Mouse (Mus musculus) heart, postnatal 36 days (tissue): ENCODE data around the gene Odf3b. TPM values are rescaled to one million over a fixed set of nuclear protein-coding genes. Genes with fewer than 3 reads are reported as not detected.

Experiments
- DNase-seq, 2 experiments: peaks; one replicate each; pipeline ENCODE4 v3.0.0; 2021 to 2022
- intact Hi-C: fragments of 180-260 bp; cut with DNase I; formaldehyde crosslinking; loops from one replicate; pipeline ENCODE4 v1.15.1; 2025
- total RNA-seq, 2 experiments: library from RNA; stranded (reverse); gene quantifications; 2 replicates each; pipeline ENCODE4 v1.2.3; 2021

Odf3b gene
- under 1 TPM; 0.97 to 0.98 TPM for total RNA-seq

DNA sequence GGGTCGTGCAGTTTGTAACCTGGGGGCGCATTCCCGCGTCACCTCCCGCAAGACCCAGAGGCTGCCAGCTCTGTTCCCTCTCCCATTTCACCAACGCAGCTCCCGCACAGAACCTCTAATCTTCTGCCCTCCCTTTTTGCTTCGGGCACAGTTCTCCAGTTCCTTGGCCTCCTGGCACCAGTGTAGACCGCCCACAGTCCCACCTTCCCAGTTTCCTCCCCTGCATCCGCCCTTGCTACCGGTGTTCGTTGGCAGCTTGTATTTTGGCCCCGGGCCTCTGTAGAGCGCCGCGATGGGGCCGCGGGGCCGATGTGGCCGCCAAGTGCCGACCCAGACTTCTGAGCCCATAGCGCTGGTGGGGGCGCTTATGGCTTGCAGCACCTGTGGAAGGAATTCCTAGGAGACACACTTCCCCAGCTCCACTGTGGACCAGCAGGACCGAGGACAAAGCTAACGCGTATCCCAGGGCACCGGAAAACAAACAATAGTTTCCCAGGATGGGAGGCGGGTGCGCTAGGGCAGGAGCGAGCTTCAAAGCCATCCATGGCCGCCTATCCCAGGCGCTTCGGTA lies at the start of gene Odf3b:
Gene Odf3b (minus strand): TSS at position 452 of the 571 bp plus-strand sequence.
- DNase-seq: peak; percentile 57 to 63
- intact Hi-C loops: loop anchor here (5.0 kb wide), 1 partner anchor 88 kb away; no protein-coding TSS in a partner anchor

DNA sequence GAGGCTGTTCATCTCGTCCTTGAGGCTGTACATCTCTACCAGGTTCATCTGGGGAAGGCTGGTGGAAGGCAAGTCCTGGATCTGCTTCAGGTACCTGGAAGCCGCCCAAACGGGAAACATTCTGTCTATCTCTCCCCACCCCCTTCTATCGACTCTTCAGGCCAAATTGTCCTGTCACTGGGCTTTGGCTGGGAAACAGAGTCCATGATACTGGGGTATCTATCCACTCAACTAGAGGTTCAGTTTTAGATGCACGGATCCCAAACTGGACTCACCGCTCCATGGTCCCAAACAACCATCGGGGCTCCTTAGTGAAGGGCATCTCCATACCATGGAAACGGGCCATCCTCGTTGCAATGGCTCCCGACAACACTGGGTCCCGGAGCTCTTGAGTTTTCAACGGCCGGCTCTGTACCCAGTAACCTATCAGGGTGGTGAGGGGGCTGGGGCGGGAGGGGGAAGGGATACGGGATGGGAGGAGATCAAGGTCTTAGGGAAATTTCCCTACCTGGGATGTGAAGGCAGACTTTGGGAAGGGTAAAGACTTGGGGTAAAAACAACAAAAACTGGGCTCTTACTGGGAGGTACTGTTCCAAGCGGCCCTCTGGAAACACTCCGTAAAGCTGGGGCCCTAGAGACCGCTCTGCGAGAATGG lies 49.2 kb upstream of the Odf3b start:
- intact Hi-C loops: loop anchor here (2.0 to 5.0 kb wide), 2 partner anchors 53 to 71 kb away; partner anchors contain the start of genes Lmf2 and Ncaph2
- peak in 1 of 2 experiments; percentile 26 for DNase-seq

DNA sequence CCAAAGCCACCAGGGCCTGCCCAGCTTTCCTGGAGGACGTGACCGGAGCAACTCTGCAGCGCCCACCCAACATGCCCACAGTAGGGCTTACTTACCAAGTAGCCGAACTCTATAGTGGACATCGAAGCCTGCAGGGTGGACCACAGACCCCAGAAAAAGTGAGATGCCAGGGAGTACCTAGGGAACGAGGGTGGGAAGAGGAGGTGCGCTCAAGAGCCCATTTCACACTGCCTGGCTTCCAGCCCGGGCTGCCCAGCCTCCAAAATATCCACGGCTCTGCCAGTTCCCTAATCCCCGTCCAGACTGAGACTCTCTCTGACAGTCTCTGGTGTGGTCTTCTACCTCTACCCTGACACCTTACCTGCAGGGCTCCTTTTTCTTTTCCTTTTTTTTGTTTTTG lies 47.6 kb upstream of the Odf3b start:
- peak; percentile 39 to 41 for DNase-seq
- intact Hi-C loops: loop anchor here (5.0 kb wide), 1 partner anchor 69 kb away; the partner anchor contains the start of genes Lmf2 and Ncaph2

DNA sequence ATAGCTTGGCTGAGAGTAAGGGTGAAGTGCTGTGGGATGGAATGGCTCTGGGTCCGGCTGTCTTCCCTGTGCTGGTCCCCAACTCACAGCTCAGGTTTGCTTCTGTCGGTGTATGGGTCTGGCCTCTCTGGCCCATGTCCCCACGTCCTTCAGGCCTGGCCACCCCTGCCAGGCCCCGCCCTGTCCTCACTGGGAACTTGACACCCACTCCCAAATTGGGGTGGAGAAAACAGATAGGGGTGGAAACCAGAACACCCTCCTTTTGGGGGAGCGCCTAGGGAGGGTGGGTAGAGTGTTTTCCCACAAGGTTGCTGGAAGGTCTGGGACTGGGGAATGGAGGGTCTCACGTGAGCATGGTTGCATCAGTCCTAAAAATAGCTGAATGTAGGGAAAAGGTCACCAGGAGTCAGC lies 46.6 kb upstream of the Odf3b start, which contains the start of gene Cpt1b:
Gene Cpt1b (minus strand): TSS at position 153 of the 411 bp plus-strand sequence.
- intact Hi-C loops: loop anchor here (5.0 kb wide), 1 partner anchor 68 kb away; the partner anchor contains the start of genes Lmf2 and Ncaph2
- DNase-seq: peak; percentile 56 to 66

DNA sequence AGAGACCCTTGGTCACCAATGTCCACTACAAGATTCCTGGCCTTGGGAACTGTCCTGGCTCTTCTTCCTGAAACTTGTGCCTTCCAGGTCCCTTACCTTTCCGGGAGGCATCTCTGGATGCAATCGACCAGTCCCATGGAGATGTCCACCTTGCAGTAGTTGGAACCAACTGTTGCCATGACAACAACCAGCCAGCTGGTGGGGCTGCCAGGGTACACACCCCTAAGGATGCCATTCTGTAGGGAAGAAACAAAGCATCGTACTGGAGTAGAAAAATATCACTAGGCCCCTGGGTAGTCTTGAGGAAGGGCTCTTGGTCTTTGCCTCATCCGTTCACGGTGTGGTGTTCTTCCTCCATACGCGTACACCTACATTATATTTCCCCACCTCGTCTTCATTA lies 45.5 kb upstream of the Odf3b start:
- DNase-seq: no peak
- intact Hi-C loops: loop anchor here (5.0 kb wide), 1 partner anchor 67 kb away; the partner anchor contains the start of genes Lmf2 and Ncaph2

DNA sequence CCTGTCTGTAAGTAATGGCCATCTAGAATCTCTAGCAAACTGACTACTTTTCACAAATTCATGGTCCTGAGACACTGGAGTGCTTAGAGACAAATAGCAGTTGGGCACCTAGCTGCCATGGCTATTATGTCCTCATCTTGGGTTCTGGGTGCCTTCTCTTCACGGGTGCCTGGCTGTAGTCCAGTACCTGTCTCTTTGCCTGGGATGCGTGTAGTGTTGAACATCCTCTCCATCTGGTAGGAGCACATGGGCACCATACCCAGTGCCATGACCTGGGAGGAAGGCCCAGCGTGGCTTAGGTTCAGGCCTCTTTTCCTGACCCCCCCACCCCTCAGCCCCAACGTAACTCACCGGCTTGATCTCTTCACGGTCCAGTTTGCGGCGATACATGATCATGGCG lies 42.9 kb upstream of the Odf3b start:
- intact Hi-C loops: no loop called here
- no peak for DNase-seq

DNA sequence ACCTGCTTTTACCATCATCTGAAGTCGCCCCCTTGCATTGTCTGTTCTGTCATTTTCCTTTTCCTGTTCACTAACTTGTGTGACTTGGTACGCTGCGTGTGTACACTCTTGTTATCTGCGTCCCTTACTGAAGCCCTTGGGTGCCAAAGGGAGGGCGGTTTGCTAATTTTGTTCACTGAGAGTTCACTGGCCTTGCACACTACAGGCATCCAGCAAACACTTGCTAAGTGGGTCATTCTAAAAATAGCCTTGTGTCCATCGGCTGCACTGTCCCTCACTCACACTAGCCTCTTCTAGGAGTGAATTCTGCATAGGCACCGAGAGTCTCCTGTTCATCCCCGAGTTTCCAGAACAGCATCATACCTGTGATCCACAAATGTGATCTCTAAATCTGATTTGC lies 36.2 kb upstream of the Odf3b start:
- intact Hi-C loops: no loop called here
- DNase-seq: peak in 1 of 2 experiments; percentile 32

DNA sequence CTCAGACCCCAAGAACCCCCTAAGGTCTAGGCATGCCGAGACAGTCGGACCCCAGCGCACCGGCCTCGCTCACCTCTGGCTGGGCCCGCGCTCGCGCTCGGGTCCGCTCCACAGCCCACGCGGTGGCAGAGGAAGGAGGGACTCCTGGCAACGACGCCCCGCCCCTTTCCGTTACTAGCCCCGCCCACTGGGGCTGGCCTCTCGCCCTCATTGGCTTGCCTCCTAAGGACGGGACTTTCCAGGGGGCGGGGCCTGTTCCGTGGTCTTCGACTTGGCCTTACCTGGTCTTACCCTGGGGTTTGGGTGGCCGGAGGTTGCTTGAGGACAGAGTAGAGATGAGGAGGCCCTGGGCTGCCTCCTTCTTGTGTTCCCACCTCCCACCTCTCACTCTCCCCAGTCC lies 31.0 kb upstream of the Odf3b start, which contains the start of gene Syce3:
Gene Syce3 (minus strand): TSS at position 386 of the 400 bp plus-strand sequence.
- intact Hi-C loops: no loop called here
- DNase-seq: no peak

DNA sequence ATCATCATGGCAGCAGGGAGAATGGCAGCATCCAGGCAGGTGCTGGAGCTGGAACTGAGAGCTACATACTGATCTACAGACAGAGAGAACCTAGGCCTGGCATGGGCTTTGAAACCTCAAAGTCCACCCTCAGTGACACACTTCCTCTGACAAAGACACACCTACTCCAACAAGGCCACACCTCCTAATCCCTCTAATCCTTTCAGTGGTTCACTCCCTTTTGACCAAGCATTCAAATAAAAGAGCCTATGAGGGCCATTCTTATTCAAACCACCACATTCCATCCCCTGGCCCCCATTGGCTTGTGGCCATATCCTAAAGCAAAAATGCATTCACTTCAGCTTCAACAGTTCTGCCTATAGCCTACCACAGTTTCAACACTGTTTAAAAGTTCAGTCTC lies 27.6 kb upstream of the Odf3b start:
- intact Hi-C loops: no loop called here

DNA sequence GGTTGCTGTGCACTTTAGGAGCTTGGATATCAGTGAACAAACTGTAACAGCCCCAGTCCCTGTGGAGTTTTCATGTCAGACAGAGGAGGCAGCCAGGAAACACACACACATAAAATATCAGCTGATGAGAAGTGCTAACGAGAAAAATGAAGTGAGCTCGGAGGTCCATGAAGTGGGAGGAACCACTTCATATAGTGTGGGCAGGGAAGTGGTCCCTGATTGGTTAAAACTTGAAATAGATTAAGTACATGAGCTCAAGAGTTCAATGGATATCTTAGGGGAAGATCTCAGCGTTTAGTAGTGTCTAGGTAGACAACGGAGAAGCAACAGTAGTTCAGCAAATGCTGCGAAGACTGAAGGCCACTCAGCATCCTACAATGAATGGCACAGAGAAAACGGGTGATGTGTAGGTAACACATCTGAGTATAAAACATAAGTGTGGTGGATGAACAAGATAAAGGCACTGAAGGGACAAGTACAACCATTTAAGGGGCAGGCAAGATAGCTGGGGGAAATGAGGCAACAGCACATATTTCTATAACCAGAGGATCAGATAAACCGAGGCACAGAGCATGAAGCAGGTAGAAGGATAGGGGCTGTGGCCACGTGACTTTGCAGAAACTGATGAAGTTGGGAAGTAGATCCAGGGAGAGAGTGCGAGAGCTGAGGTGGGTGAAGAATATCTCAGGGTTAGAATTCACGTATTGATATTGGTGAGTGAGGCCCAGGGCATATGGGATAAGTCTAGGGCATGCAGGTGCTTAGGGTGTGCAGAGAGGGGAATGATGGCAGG lies 25.9 kb upstream of the Odf3b start:
- intact Hi-C loops: no loop called here
- no peak for DNase-seq

More for the DNA sequence above, 27.6 kb upstream of the Odf3b start:
- DNase-seq: no peak

DNA sequence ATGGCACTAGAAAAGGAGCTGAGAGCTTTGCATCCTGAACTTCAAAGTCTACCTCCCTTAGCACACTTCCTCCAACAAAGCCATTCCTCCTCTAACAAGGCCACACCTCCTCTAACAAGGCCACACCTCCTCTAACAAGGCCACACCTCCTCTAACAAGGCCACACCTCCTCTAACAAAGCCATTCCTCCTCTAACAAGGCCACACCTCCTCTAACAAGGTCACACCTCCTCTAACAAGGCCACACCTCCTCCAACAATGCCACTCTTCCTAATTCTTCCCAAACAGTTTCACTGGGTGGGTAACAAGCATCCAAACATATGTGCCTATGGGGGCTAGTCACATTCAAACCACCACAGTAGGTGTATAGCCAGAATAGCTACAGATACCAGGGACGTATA lies 23.4 kb upstream of the Odf3b start:
- intact Hi-C loops: no loop called here
- no peak for DNase-seq

DNA sequence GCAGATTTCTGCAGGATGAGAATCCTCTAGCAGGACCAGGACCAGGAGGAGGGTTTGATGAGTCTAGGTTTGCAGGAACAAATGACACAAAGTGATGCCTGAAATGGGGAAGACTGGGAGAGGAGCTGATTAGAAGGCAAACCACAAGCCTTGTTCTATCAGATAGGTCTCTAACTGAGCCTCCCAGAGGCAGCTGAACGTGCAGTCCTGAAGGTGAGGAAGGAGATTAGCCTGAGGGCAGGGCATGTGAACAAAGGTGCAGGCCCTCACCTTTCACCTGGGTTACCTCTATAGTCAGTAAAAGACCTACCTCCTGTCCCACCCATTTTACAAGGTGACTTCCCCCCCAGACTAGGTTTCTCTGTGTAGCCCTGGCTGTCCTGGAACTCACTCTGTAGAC lies 20.6 kb upstream of the Odf3b start:
- intact Hi-C loops: no loop called here
- DNase-seq: no peak

DNA sequence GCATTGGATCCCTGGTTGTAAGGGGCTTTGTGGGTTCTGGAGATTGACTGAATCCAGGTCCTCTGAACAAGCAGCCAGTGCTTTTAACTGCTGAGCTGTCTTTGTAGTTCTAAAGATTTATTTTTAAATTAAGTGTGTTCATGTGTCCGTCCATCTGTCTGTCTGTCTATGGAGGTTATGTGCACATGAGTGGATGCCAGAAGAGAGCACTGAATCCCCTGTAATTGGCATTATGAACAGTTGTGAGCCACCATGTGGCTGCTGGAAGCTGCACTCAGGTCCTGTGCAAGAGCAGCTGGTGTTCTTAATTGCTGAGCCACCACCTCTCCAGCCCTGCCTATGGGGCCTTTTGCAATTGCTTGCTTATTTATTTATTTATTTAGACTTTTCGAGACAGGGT lies 19.1 kb upstream of the Odf3b start:
- DNase-seq: no peak
- intact Hi-C loops: no loop called here

DNA sequence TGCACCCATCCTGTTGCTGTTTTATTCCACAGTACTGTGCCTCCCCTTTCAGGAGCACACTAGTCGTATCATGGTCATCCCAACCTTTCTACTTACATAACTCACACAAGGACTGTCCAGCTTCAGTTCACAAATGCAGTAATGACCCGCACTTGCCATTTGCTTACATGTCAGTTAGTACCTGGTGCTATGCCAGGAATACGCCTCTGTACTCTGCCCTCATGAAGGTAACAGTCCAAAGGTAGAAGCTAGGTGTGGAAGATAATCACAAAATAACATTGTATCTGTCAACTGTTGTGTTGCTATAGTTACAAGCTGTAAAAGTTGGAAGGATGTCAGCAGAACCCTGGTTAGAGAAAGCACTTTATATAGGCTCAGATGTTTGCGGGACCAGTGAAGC lies 17.8 kb upstream of the Odf3b start:
- intact Hi-C loops: no loop called here
- DNase-seq: no peak

DNA sequence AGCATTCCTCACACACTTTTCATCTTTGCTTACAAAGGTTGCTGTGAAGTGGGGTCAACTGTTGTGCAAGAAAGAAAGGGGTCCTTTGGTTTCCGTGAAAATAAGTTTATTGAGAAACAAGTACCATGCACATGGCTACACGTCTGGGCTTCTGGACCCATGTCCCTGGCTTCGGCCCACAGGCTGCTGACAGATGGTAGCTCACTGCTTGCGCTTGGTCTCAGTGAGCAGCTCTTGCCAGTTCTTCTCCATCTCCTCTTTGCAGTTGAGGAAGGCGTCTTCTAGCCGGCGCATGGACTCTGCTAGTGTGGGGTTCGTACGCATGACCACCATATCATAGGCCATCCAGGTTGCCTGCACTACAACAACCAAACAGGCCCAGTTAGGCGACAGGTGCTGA lies 11.0 kb upstream of the Odf3b start:
- no peak for DNase-seq
- intact Hi-C loops: no loop called here

DNA sequence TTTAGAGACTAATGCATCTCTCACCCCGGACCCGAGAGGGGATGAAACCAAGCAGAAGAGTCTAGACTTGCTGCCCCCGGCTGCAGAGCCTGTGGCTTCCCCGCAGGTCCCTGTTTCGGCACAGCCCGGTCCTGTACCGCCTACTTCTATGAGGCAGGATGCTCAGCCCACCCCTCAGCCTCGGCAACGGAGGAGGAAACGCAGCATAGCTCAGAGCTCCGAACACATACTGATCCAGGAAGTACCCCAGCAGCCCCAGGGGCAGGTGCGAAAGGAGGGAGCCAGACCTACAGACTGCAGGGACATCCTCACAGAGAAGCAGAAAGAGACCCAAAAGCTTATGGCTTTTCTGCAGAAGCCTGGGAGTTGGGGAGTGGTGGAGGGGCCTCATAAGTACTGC lies 8.0 kb upstream of the Odf3b start:
- intact Hi-C loops: no loop called here
- DNase-seq: no peak

DNA sequence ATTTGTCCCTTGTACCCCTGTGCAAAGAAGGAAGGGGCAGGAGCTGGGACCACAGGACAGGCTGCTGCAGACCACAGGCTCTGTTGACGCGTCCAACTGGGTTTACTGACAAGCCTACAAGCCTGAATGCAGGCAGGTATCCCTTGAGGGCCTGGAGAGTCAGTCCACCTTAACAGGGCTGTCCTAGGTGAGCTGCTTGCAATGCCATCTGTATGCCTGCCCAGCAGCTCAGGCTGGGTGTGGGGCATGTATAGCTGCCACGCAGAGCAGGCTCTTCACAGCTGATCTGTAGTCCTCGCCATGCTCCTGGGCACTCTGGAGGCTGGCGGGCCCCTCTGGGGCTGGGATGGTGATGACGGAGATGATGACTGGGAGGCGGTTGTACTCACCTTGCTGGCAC lies 5.5 kb upstream of the Odf3b start, which contains the start of gene Klhdc7b:
Gene Klhdc7b (plus strand): TSS at position 301 of the 400 bp plus-strand sequence.
- intact Hi-C loops: no loop called here
- DNase-seq: no peak

DNA sequence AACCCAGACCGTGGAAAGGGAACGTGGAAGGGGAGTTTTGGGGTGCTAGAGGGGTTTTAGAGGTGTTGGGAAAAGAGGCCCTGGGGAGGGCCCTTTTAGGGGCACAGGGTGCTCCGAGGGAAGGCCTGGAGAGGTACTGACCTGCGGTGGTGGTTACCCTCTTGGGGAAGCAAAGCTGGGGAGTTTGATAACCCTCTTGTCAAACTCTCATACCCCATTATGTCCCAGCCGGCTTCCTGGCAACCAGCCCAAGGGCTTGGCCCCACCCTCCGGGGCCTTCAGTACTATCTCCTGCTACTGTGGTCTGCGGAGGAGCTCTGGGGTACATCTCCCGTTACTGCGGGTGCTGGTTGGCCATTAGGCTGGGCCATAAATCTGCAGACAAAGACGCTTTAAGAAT lies 347 bp upstream of the Odf3b start:
- intact Hi-C loops: loop anchor here (5.0 kb wide), 1 partner anchor 88 kb away; no protein-coding TSS in a partner anchor
- DNase-seq: peak; percentile 31 to 32

DNA sequence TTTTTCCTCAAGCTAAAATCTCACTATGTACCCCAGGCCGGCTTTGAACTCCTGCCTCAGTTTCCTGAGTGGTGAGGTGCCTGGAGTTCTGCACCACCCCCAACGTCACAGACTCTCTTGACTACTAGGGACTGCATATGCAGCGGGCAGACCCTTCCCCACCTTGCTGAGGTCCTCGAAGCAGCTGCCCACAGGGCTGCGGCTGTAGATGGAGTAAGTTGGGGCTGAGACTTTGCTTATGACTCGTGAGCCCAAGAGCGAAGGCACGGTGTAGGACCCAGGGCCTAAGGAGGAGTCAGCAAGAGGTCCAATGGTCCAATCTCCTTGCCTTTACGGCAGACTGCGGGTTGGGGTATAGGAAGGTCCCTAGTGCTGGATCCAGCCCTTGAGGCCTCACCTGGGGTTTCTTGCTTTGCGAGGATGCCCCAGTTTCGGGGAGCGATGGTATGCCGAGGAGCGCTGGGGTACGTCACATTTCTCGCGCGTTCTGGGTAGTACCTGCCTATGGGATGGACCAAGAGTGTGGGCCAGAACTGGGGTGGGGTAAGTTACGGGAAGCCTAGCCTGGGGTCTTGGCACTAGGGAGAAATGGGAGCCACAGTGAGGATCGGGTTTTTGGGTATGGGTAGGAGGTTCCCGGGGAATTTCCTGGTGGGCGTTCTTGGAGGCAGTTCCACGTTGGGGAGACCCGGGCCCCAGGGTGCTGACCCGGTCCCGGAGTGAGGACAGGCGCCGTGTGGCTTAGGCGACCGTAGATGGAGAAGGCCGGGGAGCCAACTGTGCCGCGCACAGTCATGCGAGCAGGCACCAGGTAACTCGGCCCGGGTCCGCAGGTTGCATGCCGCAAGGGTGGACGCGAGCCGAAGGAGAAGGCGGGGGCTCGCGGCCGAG lies 899 bp downstream of the Odf3b start:
- intact Hi-C loops: loop anchor here (5.0 kb wide), 1 partner anchor 89 kb away; no protein-coding TSS in a partner anchor
- DNase-seq: no peak

DNA sequence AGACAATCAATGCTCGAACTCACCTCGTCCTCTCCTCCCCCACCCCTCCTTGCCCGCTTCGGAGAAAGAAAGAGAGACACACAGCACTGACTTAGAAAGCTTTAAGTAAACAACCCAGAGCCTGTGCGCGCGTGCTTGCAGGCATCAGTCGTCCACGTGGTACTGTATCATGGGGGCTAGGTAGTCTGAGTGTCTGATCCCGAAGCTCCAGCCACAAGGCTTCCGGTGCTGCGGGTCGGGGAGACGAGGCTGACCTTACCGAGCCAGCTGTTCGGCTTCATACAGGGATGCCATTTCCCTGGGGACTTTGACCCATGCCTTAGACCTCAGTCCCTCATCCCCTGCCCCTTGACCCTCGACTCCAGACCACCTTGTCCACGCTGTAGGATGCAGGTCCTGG lies 1.7 kb downstream of the Odf3b start:
- no peak for DNase-seq
- intact Hi-C loops: loop anchor here (5.0 kb wide), 1 partner anchor 90 kb away; no protein-coding TSS in a partner anchor
